Mouse (Mus musculus) olfactory bulb, adult 2 months (tissue): Measurements from ENCODE around the gene Amdhd1.

ENCODE experiments used
- CTCF ChIP-seq: fragments of 200-500 bp; IDR thresholded peaks from 2 replicates; pipeline ENCODE4 v1.5.1; 2012; ENCODE audit warnings: low read depth, mild to moderate bottlenecking, low read length, moderate library complexity; ENCODE audit not compliant: insufficient read depth
- POLR2A ChIP-seq: fragments of 200-500 bp; IDR thresholded peaks from 2 replicates; pipeline ENCODE4 v1.6.1; 2012; ENCODE audit warnings: mild to moderate bottlenecking, low read depth, low read length, moderate library complexity; ENCODE audit not compliant: insufficient read depth

DNA sequence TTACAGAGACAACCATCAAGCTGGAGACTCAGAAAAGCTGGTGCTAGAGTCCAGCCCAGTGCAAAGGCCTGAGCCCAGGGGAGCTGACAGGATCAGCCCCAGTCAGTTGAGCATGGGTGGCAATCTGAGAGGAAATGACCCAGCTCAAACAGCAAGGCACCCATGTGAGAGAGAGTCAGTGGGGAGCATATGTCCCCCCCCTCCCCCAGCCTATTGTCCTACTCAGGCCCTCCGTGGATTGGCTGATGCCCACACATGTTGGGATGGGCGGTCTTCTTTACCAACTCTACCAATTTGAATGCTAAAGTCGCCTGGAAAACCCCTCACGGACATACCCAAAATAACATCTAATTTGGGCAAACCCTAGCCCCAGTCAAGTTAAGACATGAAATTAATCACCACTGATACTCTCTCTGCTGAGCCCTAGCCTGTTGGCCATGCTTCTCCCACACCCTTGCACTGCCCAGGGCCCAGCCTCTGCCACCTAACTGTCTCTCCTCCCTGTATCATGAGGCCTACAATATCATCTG lies 8.0 kb upstream of the Amdhd1 start:
- TF ChIP-seq CTCF (no peak), POLR2A (no peak)
